Mouse (Mus musculus) limb, embryonic 15.5 days (tissue): ENCODE results near the gene Dalrd3. TPM values are rescaled to one million over a fixed set of nuclear protein-coding genes. Genes with fewer than 3 reads are reported as not detected.
A peak's percentile ranks its signal among the peaks of the same experiment; 100 is the strongest.

Experiments
- ATAC-seq: fragments of 200-750 bp; cut with Nextera tagmentation; 2 replicates; pipeline ENCODE4 v1.8.0; 2017; ENCODE audit warnings: low read depth, moderate TSS enrichment; ENCODE audit not compliant: insufficient number of reproducible peaks, low FRiP score, low TSS enrichment
- H3K27ac ChIP-seq: fragments of 300-500 bp; sonication (generic); 2 replicates; pipeline ENCODE4 v1.5.1; 2015; ENCODE audit warnings: moderate library complexity, mild to moderate bottlenecking, inconsistent platforms
- H3K27me3 ChIP-seq: fragments of 300-500 bp; sonication (generic); 2 replicates; pipeline ENCODE4 v1.6.1; 2015; ENCODE audit warnings: inconsistent platforms
- H3K36me3 ChIP-seq: fragments of 300-500 bp; sonication (generic); 2 replicates; pipeline ENCODE4 v1.6.1; 2015; ENCODE audit warnings: inconsistent platforms
- H3K4me1 ChIP-seq: fragments of 300-500 bp; sonication (generic); 2 replicates; pipeline ENCODE4 v1.6.1; 2015; ENCODE audit warnings: inconsistent platforms
- H3K4me2 ChIP-seq: fragments of 300-500 bp; sonication (generic); 2 replicates; pipeline ENCODE4 v1.6.1; 2015; ENCODE audit warnings: mild to moderate bottlenecking, inconsistent platforms
- H3K4me3 ChIP-seq: fragments of 300-500 bp; sonication (generic); 2 replicates; pipeline ENCODE4 v1.5.1; 2015; ENCODE audit warnings: mild to moderate bottlenecking, inconsistent platforms
- H3K9ac ChIP-seq: fragments of 300-500 bp; sonication (generic); 2 replicates; pipeline ENCODE4 v1.6.1; 2015; ENCODE audit warnings: inconsistent platforms
- H3K9me3 ChIP-seq: fragments of 300-500 bp; sonication (generic); 2 replicates; pipeline ENCODE4 v1.6.1; 2016; ENCODE audit warnings: inconsistent platforms
- WGBS: fragments of 180-500 bp; shearing (Covaris S2); methylation state at CpG from one replicate; pipeline ENCODE4 v1.1.7; 2015; 5-methylcytosine and 5-hydroxymethylcytosine counted together
- polyA plus RNA-seq: library from polyadenylated mRNA; unstranded; fragments of >200 nt; fragmentation: Nextera tagmentation; extraction: Ambion mirVana; gene quantifications from 2 replicates; pipeline ENCODE4 v1.2.1, GENCODE M21; 2015

Gene Dalrd3
- polyA plus RNA-seq, 1 experiment from 2014 or later, result 122 TPM

GRCm38 (mm10) chr9:108564131-108564530 is 5.6 kb upstream of the Dalrd3 start:
- ATAC-seq, result no peak
- H3K27ac ChIP-seq, result no peak overlapping the region
- WGBS, result 82% methylated on average over 7 of the region's 7 CpGs
- no peak overlapping the region for H3K4me3 ChIP-seq
- peaks cover 34% of the 10 kb centered on the region for H3K4me1 ChIP-seq
- H3K27me3 ChIP-seq, result no peaks in the 10 kb centered on the region
- H3K36me3 ChIP-seq, result peaks cover 44% of the 10 kb centered on the region
- no peak overlapping the region for H3K9ac ChIP-seq
- H3K9me3 ChIP-seq, result no peaks in the 10 kb centered on the region
- H3K4me2 ChIP-seq, result no peak overlapping the region

DNA sequence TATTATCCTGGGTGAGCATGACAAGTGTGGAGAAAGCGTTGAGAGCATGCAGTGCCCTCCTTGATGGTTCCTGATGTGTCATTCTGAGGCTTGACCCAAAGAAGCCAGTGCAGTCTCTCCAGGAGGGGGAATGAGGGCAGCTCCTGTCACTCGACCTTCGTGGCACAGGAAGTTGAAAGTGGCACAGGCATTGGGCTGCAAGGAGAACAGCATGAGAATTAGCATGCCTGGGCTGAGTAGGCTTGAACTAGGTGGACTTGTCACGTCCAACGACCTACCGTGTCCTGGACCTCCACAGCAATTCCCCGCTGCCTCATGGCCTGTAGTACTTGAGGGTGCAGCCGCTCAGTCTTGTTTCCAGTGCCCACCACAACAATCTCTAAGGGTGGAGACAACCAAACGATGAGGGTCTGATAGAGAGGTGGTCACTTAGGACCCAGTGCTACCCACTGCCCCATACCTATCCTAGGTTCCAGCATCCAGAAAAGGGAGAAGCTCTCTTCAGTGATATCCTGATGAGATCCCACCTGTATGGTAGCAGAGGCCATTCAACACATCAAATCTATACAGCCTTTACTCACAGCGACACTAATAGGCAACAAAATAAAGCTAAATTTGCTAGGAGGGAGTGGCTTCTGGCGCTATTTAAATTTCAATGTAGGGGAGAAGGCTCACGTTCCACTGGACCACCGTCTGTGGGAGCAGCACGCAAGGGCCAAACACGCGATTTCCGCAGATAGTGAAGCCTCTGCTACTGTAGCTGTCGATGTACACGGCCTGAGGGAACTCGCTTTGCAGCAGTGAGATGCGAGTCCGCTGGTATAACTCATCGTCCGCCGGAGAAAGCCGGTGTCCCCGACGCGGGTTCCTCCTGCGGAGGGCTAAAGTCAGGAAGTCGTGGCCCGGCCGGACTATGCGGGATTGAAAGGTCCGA is 3.5 kb upstream of the Dalrd3 start:
- Histone ChIP-seq H3K4me2 (peak overlapping the region; percentile 98), H3K9me3 (no peaks in the 10 kb centered on the region), H3K27ac (peak overlapping the region; percentile 96), H3K4me1 (peaks cover 50% of the 10 kb centered on the region), H3K27me3 (no peaks in the 10 kb centered on the region), H3K9ac (peak overlapping the region; percentile 77), H3K4me3 (peak overlapping the region; percentile 74), H3K36me3 (peaks cover 44% of the 10 kb centered on the region)
- 13% methylated on average over 35 of the region's 35 CpGs for whole genome bisulfite sequencing
- ATAC-seq, result no peak

GRCm38 (mm10) chr9:108566815-108567776 is 2.6 kb upstream of the Dalrd3 start, which contains the start of gene Ndufaf3:
Gene Ndufaf3, minus strand, starts transcription at chr9:108567434.
- H3K4me1 ChIP-seq, result peaks cover 42% of the 10 kb centered on the region
- H3K9me3 ChIP-seq, result no peaks in the 10 kb centered on the region
- no peaks in the 10 kb centered on the region for H3K27me3 ChIP-seq
- H3K36me3 ChIP-seq, result peaks cover 50% of the 10 kb centered on the region
- peak within 1 kb of the TSS; percentile 98 for H3K4me2 ChIP-seq
- WGBS, result under 1% methylated on average over 73 of the region's 73 CpGs
- peak within 1 kb of the TSS; percentile 77 for H3K9ac ChIP-seq
- H3K27ac ChIP-seq, result peak within 1 kb of the TSS; percentile 96
- peak; percentile 84 for ATAC-seq
- H3K4me3 ChIP-seq, result peak within 1 kb of the TSS; percentile 74

GRCm38 (mm10) chr9:108567931-108568419 is 1.7 kb upstream of the Dalrd3 start:
- no peak for ATAC-seq
- H3K36me3 ChIP-seq, result peaks cover 51% of the 10 kb centered on the region
- peak overlapping the region; percentile 98 for H3K4me2 ChIP-seq
- peaks cover 42% of the 10 kb centered on the region for H3K4me1 ChIP-seq
- H3K4me3 ChIP-seq, result peak overlapping the region; percentile 74
- peak overlapping the region; percentile 96 for H3K27ac ChIP-seq
- no peaks in the 10 kb centered on the region for H3K9me3 ChIP-seq
- 15% methylated on average over 18 of the region's 18 CpGs for WGBS
- H3K9ac ChIP-seq, result peak overlapping the region; percentile 67
- H3K27me3 ChIP-seq, result no peaks in the 10 kb centered on the region

- peak overlapping the region; percentile 98 for H3K4me2 ChIP-seq
- H3K4me1 ChIP-seq, result peaks cover 42% of the 10 kb centered on the region
- peak overlapping the region; percentile 74; the same call in 1 of the 2 replicates for H3K4me3 ChIP-seq
- H3K27me3 ChIP-seq, result no peaks in the 10 kb centered on the region
- WGBS, result 77% methylated on average over 17 of the region's 17 CpGs
- no peak overlapping the region for H3K9ac ChIP-seq
- H3K9me3 ChIP-seq, result no peaks in the 10 kb centered on the region
- peaks cover 52% of the 10 kb centered on the region for H3K36me3 ChIP-seq
- H3K27ac ChIP-seq, result peak overlapping the region; percentile 96
- no peak for ATAC-seq
These were observed 1.2 kb upstream of the Dalrd3 start for GRCm38 (mm10) chr9:108568511-108568921.

GRCm38 (mm10) chr9:108570207-108570896 is 666 bp downstream of the Dalrd3 start:
- 1% methylated on average over 40 of the region's 40 CpGs for WGBS
- Histone ChIP-seq H3K36me3 (peaks cover 52% of the 10 kb centered on the region), H3K27me3 (no peaks in the 10 kb centered on the region), H3K9ac (peak overlapping the region; percentile 55), H3K4me1 (peaks cover 53% of the 10 kb centered on the region), H3K4me3 (peak overlapping the region; percentile 63), H3K9me3 (no peaks in the 10 kb centered on the region), H3K27ac (peak overlapping the region; percentile 75), H3K4me2 (peak overlapping the region; percentile 98)
- ATAC-seq, result no peak

GRCm38 (mm10) chr9:108571401-108571973 is 1.8 kb downstream of the Dalrd3 start:
- Histone ChIP-seq H3K27me3 (no peaks in the 10 kb centered on the region), H3K9ac (no peak overlapping the region), H3K4me3 (no peak overlapping the region), H3K9me3 (no peaks in the 10 kb centered on the region), H3K36me3 (peaks cover 55% of the 10 kb centered on the region), H3K27ac (no peak overlapping the region), H3K4me1 (peaks cover 55% of the 10 kb centered on the region), H3K4me2 (no peak overlapping the region)
- WGBS, result 90% methylated on average over 16 of the region's 16 CpGs
- ATAC-seq, result no peak

GRCm38 (mm10) chr9:108572321-108572720 is 2.6 kb downstream of the Dalrd3 start:
- Histone ChIP-seq H3K4me1 (peaks cover 64% of the 10 kb centered on the region), H3K36me3 (peaks cover 55% of the 10 kb centered on the region), H3K9me3 (no peaks in the 10 kb centered on the region), H3K9ac (no peak overlapping the region), H3K4me2 (no peak overlapping the region), H3K27ac (no peak overlapping the region), H3K27me3 (no peaks in the 10 kb centered on the region), H3K4me3 (no peak overlapping the region)
- 83% methylated on average over 10 of the region's 10 CpGs for WGBS
- no peak for ATAC-seq

DNA sequence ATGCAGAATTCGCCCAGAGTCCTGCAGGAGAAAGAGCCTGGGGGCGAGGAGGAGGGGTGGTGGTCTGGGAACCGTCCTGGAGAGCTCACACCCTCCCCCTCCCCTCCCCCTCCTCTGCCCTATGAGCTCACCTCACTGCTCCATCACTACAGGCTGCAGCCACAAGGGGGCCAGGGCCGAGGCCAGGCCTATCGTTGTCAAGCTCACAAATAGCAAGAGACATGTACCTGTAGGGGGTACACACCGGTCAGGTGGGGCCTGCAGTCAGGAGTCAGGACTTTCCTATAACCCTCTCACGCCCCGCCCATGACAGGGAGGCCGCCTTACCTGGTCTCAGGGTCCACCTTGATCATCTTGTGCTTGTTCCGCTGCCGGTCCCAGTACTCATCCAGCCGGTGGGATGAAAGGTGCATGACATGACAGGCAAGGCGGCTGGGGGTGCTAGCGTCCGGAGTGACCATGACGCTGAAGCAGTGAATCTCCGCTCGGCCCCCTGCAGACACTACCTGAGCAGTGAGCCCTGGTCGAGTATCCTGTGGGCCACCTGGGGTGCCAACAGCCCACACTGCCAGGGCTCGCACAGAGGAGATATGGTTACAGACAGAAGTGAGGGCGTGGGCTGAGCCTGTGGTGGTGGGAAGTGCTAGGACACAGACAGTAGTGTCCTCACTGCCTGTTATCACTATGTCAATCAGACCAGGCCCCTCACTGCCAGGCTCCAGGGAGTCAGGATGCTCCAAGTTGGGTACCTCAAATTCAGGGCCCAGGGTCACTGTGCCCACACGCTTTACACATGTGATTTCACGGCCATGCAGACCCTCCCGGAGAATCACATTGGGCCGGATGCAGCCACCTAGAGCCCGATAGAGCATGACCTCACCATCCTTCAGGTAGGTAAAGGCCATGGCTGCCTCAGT is 4.3 kb downstream of the Dalrd3 start:
- Histone ChIP-seq H3K36me3 (peaks cover 55% of the 10 kb centered on the region), H3K9ac (no peak overlapping the region), H3K9me3 (no peaks in the 10 kb centered on the region), H3K27ac (no peak overlapping the region), H3K4me1 (peaks cover 60% of the 10 kb centered on the region), H3K27me3 (no peaks in the 10 kb centered on the region), H3K4me2 (no peak overlapping the region), H3K4me3 (no peak overlapping the region)
- WGBS, result 59% methylated on average over 26 of the region's 26 CpGs
- no peak for ATAC-seq

- H3K9ac ChIP-seq, result no peak overlapping the region
- no peak overlapping the region for H3K4me3 ChIP-seq
- no peaks in the 10 kb centered on the region for H3K9me3 ChIP-seq
- no peak for ATAC-seq
- no peak overlapping the region for H3K4me2 ChIP-seq
- 88% methylated on average over 12 of the region's 12 CpGs for WGBS
- no peak overlapping the region for H3K27ac ChIP-seq
- peaks cover 55% of the 10 kb centered on the region for H3K36me3 ChIP-seq
- peaks cover 60% of the 10 kb centered on the region for H3K4me1 ChIP-seq
- H3K27me3 ChIP-seq, result no peaks in the 10 kb centered on the region
These were observed 5.2 kb downstream of the Dalrd3 start for GRCm38 (mm10) chr9:108574921-108575320.
